Comparison of ENCODE assay signal across 16 mouse cellular contexts in genomic region chr12:61081289-61081688, GRCm38 (mm10).
"Had no signal": no experiment of that assay in that cellular context is flagged by ENCODE, and none has a peak within 500 bp of the region (broad histone marks: within the 10 kb centered on the region; RNA-seq: fewer than 3 reads in every experiment).

No protein-coding gene starts in this region.

- ATAC-seq: hindbrain, postnatal 0 days; intestine, embryonic 16.5 days; liver, embryonic 12.5 days had no signal

- DNase-seq: gastrocnemius, postnatal 14 days; gastrocnemius, postnatal 36 days; heart, adult 11 months; heart, adult 2 months; heart, postnatal 14 days; heart, postnatal 36 days; kidney, adult 11 months; kidney, adult 8-10 months; kidney, postnatal 10 days; kidney, postnatal 25 days; kidney, postnatal 4 days; layer of hippocampus, postnatal 36 days; left cerebral cortex, postnatal 4 days had no signal
